Mouse (Mus musculus) lung, adult 2 months (tissue): ENCODE data around the gene Pcbd1.

ENCODE experiments used
- CTCF ChIP-seq: fragments of 200-500 bp; IDR thresholded peaks from 2 replicates; pipeline ENCODE4 v1.5.1; 2011; ENCODE audit warnings: mild to moderate bottlenecking, low read length, control low read depth; ENCODE audit not compliant: insufficient read depth
- POLR2A ChIP-seq: fragments of 200-500 bp; IDR thresholded peaks from 2 replicates; pipeline ENCODE4 v1.6.1; 2011; ENCODE audit warnings: low read depth, mild to moderate bottlenecking, control low read depth, low read length, borderline replicate concordance; ENCODE audit errors: extremely low read depth

DNA sequence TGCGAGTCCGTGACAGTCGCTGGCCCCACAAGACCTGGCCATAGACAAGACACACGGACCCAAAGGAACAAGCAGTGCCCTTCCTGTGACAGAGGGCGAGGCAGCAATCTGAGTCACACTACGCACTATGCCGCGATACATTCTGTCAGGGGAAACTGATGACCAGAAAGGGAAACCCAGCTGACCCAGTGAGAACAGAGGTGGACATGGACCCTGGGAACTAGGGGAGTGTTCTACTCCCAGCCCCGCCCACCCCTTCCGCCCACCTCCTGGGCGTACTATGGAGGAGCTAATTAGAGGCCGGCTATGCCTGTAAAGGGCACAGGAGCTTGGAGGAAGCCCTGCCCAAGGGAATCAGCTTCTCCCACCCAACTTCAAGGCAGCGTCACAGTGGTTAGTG lies 19.9 kb upstream of the Pcbd1 start:
- TF ChIP-seq CTCF (no peak), POLR2A (no peak)
